Mouse (Mus musculus): Measurements from ENCODE around the gene Prr9.

- TF ChIP-seq POLR2A (IDR thresholded peaks at IDR 0.05; ENCODE audit: low read depth, low read length), result no peak
- no peak for TF ChIP-seq CTCF (IDR thresholded peaks at IDR 0.05; ENCODE audit: extremely low read depth, insufficient read depth, insufficient read length, insufficient replicate concordance)
These were observed 40.7 kb downstream of the Prr9 start, which contains the start of gene Lor for GRCm38 (mm10) chr3:92083042-92083441.

Data from spleen, adult 2 months (tissue).